Mouse (Mus musculus) embryonic facial prominence, embryonic 10.5 days (tissue): ENCODE measurements around the gene Tekt5. TPM values are rescaled to one million over a fixed set of nuclear protein-coding genes. Genes with fewer than 3 reads are reported as not detected.

Experiments used
- DNase-seq: peaks from one replicate; pipeline ENCODE4 v3.0.0-alpha.2; 2017; ENCODE audit warnings: low spot score
- H3K27ac ChIP-seq: fragments of 300-500 bp; sonication (generic); replicated peaks from 2 replicates; pipeline ENCODE4 v1.5.1; 2016; ENCODE audit warnings: mild to moderate bottlenecking
- H3K27me3 ChIP-seq: fragments of 300-500 bp; sonication (generic); replicated peaks from 2 replicates; pipeline ENCODE4 v1.6.1; 2016; ENCODE audit warnings: low read depth, mild to moderate bottlenecking; ENCODE audit not compliant: poor library complexity, severe bottlenecking
- H3K36me3 ChIP-seq: fragments of 300-500 bp; sonication (generic); replicated peaks from 2 replicates; pipeline ENCODE4 v1.6.1; 2016; ENCODE audit warnings: mild to moderate bottlenecking, moderate library complexity
- H3K4me1 ChIP-seq: fragments of 300-500 bp; sonication (generic); 2 replicates; pipeline ENCODE4 v1.6.1; 2016
- H3K4me3 ChIP-seq: fragments of 300-500 bp; sonication (generic); 2 replicates; pipeline ENCODE4 v1.5.1; 2016; ENCODE audit warnings: mild to moderate bottlenecking, moderate library complexity
- H3K9me3 ChIP-seq: fragments of 300-500 bp; sonication (generic); 2 replicates; pipeline ENCODE4 v1.6.1; 2016; ENCODE audit warnings: mild to moderate bottlenecking
- WGBS: fragments of 180-500 bp; shearing (Covaris S2); methylation state at CpG from one replicate; pipeline ENCODE4 v1.1.7; 2016; 5-methylcytosine and 5-hydroxymethylcytosine counted together
- polyA plus RNA-seq: library from polyadenylated mRNA; unstranded; fragments of >200 nt; fragmentation: Nextera tagmentation; extraction: Ambion mirVana; gene quantifications from 2 replicates; pipeline ENCODE4 v1.2.1, GENCODE M21; 2016

The Tekt5 gene
- polyA plus RNA-seq, 1 experiment from 2014 or later, result 0.07 TPM

DNA sequence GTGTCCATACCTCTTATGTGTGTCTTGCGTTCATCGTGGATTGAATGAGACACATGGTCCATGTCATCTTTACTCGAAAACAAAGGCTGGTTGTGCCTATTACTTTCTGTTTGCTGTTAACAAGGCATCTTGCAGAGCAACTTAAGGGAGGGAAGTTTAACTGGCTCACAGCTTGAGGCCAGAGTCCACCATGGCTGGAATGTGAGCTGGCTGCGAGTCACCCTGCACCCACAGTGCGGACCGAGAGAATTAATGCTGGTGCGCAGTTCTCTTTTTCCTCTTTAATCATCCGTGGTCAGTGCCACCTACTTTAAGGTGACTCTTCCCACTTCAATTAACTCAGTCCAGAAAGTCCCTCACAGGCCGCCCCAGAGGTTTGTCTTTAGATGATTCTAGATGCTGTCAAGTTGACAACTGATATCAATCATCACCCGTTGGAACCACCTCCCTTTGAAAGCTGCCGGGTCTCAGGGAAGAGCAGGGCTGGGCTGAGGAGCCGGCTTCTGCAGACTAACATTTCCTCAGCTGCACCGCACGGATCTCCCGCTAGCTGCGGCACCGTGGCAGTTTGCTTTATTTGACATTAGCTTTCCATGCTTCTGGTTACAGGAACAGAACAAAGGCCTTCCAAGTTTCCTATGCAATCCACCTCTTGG, 75.2 kb downstream of the Tekt5 start:
- WGBS, result 63% methylated on average over 17 of the region's 17 CpGs
- H3K27ac ChIP-seq, result no peak overlapping the region

GRCm38 (mm10) chr16:10317197-10317544, 78.1 kb downstream of the Tekt5 start:
- Histone ChIP-seq H3K4me1 (peaks cover 12% of the 10 kb centered on the region), H3K27ac (no peak overlapping the region)
- 64% methylated on average over 4 of the region's 4 CpGs for WGBS

More for the DNA sequence above, 75.2 kb downstream of the Tekt5 start:
- Histone ChIP-seq H3K4me3 (no peak overlapping the region), H3K9me3 (no peaks in the 10 kb centered on the region), H3K36me3 (no peaks in the 10 kb centered on the region), H3K4me1 (no peaks in the 10 kb centered on the region), H3K27me3 (peaks cover 12% of the 10 kb centered on the region)
- DNase-seq, result no peak

DNA sequence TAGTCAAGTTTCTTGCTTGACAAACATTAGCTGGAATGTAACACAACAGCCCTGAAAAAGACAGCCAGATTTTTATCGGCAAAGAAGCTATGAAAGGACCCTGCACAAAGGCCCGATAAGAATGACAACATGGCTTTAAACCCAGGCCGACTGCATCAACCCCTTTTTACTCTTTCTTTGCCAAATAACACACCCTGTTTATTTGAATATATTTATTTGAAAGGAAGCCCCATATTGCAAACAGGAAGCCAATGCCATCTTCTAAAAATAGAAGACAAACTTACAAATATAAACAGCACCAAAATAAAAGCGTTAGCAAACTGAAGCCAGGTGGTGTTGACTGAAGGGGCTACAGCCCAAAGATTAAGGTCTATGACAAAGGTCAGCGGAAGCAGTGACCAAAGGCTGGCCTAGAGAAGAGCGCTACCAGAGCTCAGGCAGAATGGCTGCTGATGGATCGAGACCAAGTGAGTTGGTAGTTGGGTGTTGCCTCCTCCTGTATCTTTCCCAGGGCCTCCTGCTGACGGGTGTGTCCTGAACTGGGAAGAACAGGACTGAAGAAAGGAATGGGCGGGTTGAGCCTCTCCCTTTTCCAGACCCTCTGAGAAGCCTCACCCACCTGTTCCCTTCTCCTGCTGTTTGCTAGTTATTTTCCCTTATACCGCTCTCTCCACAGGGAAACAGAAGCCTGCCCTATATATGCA, 78.6 kb downstream of the Tekt5 start:
- Histone ChIP-seq H3K9me3 (no peaks in the 10 kb centered on the region), H3K27ac (no peak overlapping the region), H3K36me3 (no peaks in the 10 kb centered on the region), H3K4me3 (no peak overlapping the region), H3K4me1 (peaks cover 12% of the 10 kb centered on the region), H3K27me3 (peaks cover 46% of the 10 kb centered on the region)
- WGBS, result 81% methylated on average over 10 of the region's 10 CpGs
- no peak for DNase-seq

More at GRCm38 (mm10) chr16:10317197-10317544, 78.1 kb downstream of the Tekt5 start:
- no peak overlapping the region for H3K4me3 ChIP-seq
- peaks cover 41% of the 10 kb centered on the region for H3K27me3 ChIP-seq
- H3K9me3 ChIP-seq, result no peaks in the 10 kb centered on the region
- H3K36me3 ChIP-seq, result no peaks in the 10 kb centered on the region
- no peak for DNase-seq

- Histone ChIP-seq H3K27me3 (peaks cover 49% of the 10 kb centered on the region), H3K27ac (peak within 1 kb of the TSS; percentile 67; the same call in 1 of the 2 replicates), H3K4me1 (peaks cover 20% of the 10 kb centered on the region), H3K9me3 (no peaks in the 10 kb centered on the region), H3K4me3 (peak within 1 kb of the TSS; percentile 69), H3K36me3 (no peaks in the 10 kb centered on the region)
- peak; percentile 81 for DNase-seq
- under 1% methylated on average over 37 of the region's 40 CpGs for WGBS
Measured at GRCm38 (mm10) chr16:10313646-10314088, 81.6 kb downstream of the Tekt5 start, which contains the start of gene Emp2. Gene Emp2, minus strand, starts transcription at chr16:10313968.

- peak overlapping the region; percentile 67; the same call in 1 of the 2 replicates for H3K27ac ChIP-seq
- H3K36me3 ChIP-seq, result no peaks in the 10 kb centered on the region
- peak overlapping the region; percentile 69 for H3K4me3 ChIP-seq
- DNase-seq, result peak; percentile 32
- H3K9me3 ChIP-seq, result no peaks in the 10 kb centered on the region
- WGBS, result 5% methylated on average over 15 of the region's 15 CpGs
- H3K4me1 ChIP-seq, result peaks cover 20% of the 10 kb centered on the region
- H3K27me3 ChIP-seq, result peaks cover 49% of the 10 kb centered on the region
Measured at GRCm38 (mm10) chr16:10313226-10313625, 82.1 kb downstream of the Tekt5 start.

GRCm38 (mm10) chr16:10311989-10312388, 83.3 kb downstream of the Tekt5 start:
- Histone ChIP-seq H3K27me3 (peaks cover 49% of the 10 kb centered on the region), H3K9me3 (no peaks in the 10 kb centered on the region), H3K4me3 (no peak overlapping the region), H3K27ac (no peak overlapping the region), H3K4me1 (peaks cover 20% of the 10 kb centered on the region), H3K36me3 (no peaks in the 10 kb centered on the region)
- 83% methylated on average over 4 of the region's 4 CpGs for WGBS
- DNase-seq, result no peak

DNA sequence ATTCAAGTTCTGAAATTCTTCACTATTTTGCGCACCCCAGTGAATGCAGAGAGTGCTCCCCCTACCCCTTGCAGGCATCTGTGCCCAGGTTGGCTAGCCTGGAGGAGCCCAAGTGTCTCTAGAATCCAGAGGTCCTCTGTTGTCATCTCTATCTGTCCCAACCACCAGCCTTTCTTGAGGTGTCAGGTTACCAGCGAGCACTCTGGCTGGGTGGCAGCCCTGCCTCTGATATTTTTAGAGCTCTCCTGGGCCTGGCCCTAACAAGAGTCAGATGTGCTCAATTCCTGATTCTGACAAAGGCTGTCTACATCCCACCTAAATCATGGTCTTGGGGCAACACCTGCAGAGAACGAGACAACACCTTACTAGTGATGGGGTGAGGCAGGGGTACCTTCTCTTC, 84.2 kb downstream of the Tekt5 start:
- peaks cover 49% of the 10 kb centered on the region for H3K27me3 ChIP-seq
- no peak for DNase-seq

DNA sequence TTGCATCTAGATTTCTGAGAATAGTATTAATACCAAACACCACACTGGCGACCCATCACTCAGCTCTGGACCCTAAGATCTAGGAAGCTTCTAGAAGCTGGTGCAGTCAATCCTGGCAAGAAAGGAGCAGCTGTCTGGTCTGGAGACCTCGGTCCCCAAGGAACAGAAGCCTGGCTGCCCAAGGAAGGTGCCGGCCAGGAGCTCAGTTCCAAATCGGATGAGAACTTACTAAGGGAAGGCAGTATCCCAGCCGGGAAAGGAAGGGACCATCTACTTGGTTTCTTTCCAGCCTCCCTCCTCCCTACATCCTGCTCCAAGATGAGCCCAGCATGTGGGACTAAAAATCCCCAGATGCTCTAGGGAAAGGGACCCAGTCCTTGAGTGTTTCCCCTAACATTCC, 84.8 kb downstream of the Tekt5 start:
- no peaks in the 10 kb centered on the region for H3K36me3 ChIP-seq
- peaks cover 45% of the 10 kb centered on the region for H3K27me3 ChIP-seq
- H3K9me3 ChIP-seq, result no peaks in the 10 kb centered on the region
- H3K4me3 ChIP-seq, result no peak overlapping the region
- WGBS, result 81% methylated on average over 5 of the region's 5 CpGs
- H3K4me1 ChIP-seq, result peaks cover 20% of the 10 kb centered on the region
- H3K27ac ChIP-seq, result no peak overlapping the region
- no peak for DNase-seq

More for the DNA sequence above, 84.2 kb downstream of the Tekt5 start:
- H3K9me3 ChIP-seq, result no peaks in the 10 kb centered on the region
- peaks cover 20% of the 10 kb centered on the region for H3K4me1 ChIP-seq
- no peaks in the 10 kb centered on the region for H3K36me3 ChIP-seq
- H3K27ac ChIP-seq, result no peak overlapping the region
- H3K4me3 ChIP-seq, result no peak overlapping the region
- 43% methylated on average over 3 of the region's 3 CpGs for WGBS

Other genes with a start within 250 kb of the Tekt5 start
- gene Rpl39l, start 225.3 kb downstream of the Tekt5 start, polyA plus RNA-seq, result 0.30 TPM in 1 of 2 replicates, not detected in the other
- 1.7 and 2.2 TPM in 2 replicates for gene Atf7ip2, start 202.8 kb downstream of the Tekt5 start, polyA plus RNA-seq
- gene Emp2, start 81.5 kb downstream of the Tekt5 start, polyA plus RNA-seq, result 2.1 and 3.2 TPM in 2 replicates
- gene Nubp1, start 16.5 kb upstream of the Tekt5 start, polyA plus RNA-seq, result 88.3 and 89.9 TPM in 2 replicates
- gene Tvp23a, start 51.9 kb upstream of the Tekt5 start, polyA plus RNA-seq, result 20.6 and 21.4 TPM in 2 replicates
- gene Ciita, start 84.6 kb upstream of the Tekt5 start, polyA plus RNA-seq, result 0.06 and 0.26 TPM in 2 replicates
- gene Dexi, start 147.6 kb upstream of the Tekt5 start, polyA plus RNA-seq, result 18.5 and 19.3 TPM in 2 replicates
- gene Clec16a, start 149.8 kb upstream of the Tekt5 start, polyA plus RNA-seq, result 30.6 and 30.7 TPM in 2 replicates